Mouse (Mus musculus) forebrain, embryonic 12.5 days (tissue): ENCODE data around the gene Dedd. TPM values are rescaled to one million over a fixed set of nuclear protein-coding genes. Genes with fewer than 3 reads are reported as not detected.
"Not testable (repeated sequence)": the region's sequence is repeated elsewhere in the genome, so short reads cannot be mapped to it uniquely, and the experiment has no call there.

Experiments
- ATAC-seq: fragments of 200-750 bp; cut with Nextera tagmentation; 2 replicates; pipeline ENCODE4 v1.8.0; 2017; ENCODE audit warnings: moderate TSS enrichment; ENCODE audit not compliant: low FRiP score
- H3K27ac ChIP-seq: fragments of 300-500 bp; sonication (generic); 2 replicates; pipeline ENCODE4 v1.5.1; 2016; ENCODE audit warnings: mild to moderate bottlenecking
- H3K27me3 ChIP-seq: fragments of 300-500 bp; sonication (generic); 2 replicates; pipeline ENCODE4 v1.6.1; 2016; ENCODE audit warnings: mild to moderate bottlenecking
- H3K36me3 ChIP-seq: fragments of 300-500 bp; sonication (generic); replicated peaks from 2 replicates; pipeline ENCODE4 v1.6.1; 2016; ENCODE audit warnings: mild to moderate bottlenecking
- H3K4me1 ChIP-seq: fragments of 300-500 bp; sonication (generic); 2 replicates; pipeline ENCODE4 v1.6.1; 2016
- H3K4me2 ChIP-seq: fragments of 300-500 bp; sonication (generic); 2 replicates; pipeline ENCODE4 v1.6.1; 2016; ENCODE audit warnings: mild to moderate bottlenecking, moderate library complexity
- H3K4me3 ChIP-seq: fragments of 300-500 bp; sonication (generic); replicated peaks from 2 replicates; pipeline ENCODE4 v1.5.1; 2016; ENCODE audit warnings: mild to moderate bottlenecking
- H3K9ac ChIP-seq: fragments of 300-500 bp; sonication (generic); 2 replicates; pipeline ENCODE4 v1.6.1; 2016; ENCODE audit warnings: mild to moderate bottlenecking
- H3K9me3 ChIP-seq: fragments of 300-500 bp; sonication (generic); 2 replicates; pipeline ENCODE4 v1.6.1; 2016
- WGBS: fragments of 180-500 bp; shearing (Covaris S2); methylation state at CpG from one replicate; pipeline ENCODE4 v1.1.7; 2016; 5-methylcytosine and 5-hydroxymethylcytosine counted together
- polyA plus RNA-seq: library from polyadenylated mRNA; unstranded; fragments of >200 nt; fragmentation: Nextera tagmentation; extraction: Ambion mirVana; gene quantifications from 2 replicates; pipeline ENCODE4 v1.2.1, GENCODE M21; 2016

The Dedd gene
- polyA plus RNA-seq, 1 experiment from 2014 or later: 51.0 TPM

GRCm38 (mm10) chr1:171322012-171322411 is 6.9 kb upstream of the Dedd start:
- Histone ChIP-seq H3K4me1 (0 out of 2 replicates have a peak, but pooled peaks cover 6% of the 10 kb centered on the region), H3K9ac (no peak overlapping the region), H3K36me3 (0 out of 2 replicates have a peak, but pooled peaks cover 6% of the 10 kb centered on the region), H3K4me2 (no peak overlapping the region), H3K27ac (no peak overlapping the region), H3K27me3 (no peaks in the 10 kb centered on the region), H3K9me3 (no peaks in the 10 kb centered on the region), H3K4me3 (no peak overlapping the region)
- WGBS: 84% methylated on average over 1 of the region's 1 CpGs
- ATAC-seq: 0 out of 2 replicates have a peak, but pooled peaks have one; percentile 39

DNA sequence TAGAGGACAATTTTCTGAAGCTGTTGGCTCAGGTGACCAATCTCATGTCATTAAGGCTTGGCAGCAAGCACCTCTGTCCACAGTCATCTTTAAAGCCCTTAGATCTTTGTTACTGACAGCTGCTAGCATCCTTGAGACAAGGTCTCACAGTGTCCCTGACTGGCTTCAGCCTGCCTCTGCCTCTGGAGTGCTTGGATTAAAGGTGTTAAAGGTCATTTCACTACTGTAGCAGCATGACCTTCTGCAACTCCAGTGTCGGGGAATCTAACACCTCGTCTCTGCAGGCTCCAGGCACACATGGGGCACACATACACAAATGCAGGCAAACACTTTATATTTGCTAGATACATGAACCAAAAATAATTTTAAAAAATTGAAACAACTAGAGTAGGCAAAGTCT is 3.4 kb upstream of the Dedd start:
- Histone ChIP-seq H3K4me1 (peaks cover 26% of the 10 kb centered on the region), H3K27ac (no peak overlapping the region), H3K9ac (no peak overlapping the region), H3K9me3 (no peaks in the 10 kb centered on the region), H3K4me2 (no peak overlapping the region), H3K4me3 (no peak overlapping the region), H3K36me3 (0 out of 2 replicates have a peak, but pooled peaks cover 6% of the 10 kb centered on the region), H3K27me3 (no peaks in the 10 kb centered on the region)
- 85% methylated on average over 2 of the region's 2 CpGs for WGBS
- no peak for ATAC-seq

DNA sequence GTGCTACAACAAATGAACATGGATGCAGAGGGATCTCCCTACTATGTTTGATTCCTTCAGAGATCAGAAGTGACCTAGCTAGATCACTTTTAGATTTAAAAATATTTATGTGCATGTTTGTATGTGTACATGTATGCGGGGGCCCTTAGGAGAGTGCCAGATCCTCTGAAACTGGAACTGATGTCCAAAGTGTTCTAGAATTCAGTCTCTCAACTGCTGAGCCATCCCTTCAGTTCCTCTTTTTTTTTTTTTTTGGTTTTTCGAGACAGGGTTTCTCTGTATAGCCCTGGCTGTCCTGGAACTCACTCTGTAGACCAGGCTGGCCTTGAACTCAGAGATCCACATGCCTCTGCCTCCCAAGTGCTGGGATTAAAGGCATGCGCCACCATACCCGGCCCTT is 2.4 kb upstream of the Dedd start:
- not testable (repeated sequence) for H3K9ac ChIP-seq, H3K36me3 ChIP-seq, H3K27me3 ChIP-seq, ATAC-seq, H3K4me2 ChIP-seq, H3K27ac ChIP-seq, H3K4me3 ChIP-seq, H3K9me3 ChIP-seq
- peaks cover 35% of the 10 kb centered on the region for H3K4me1 ChIP-seq
- 92% methylated on average over 4 of the region's 4 CpGs for WGBS

GRCm38 (mm10) chr1:171328244-171328643 is 701 bp upstream of the Dedd start:
- H3K9me3 ChIP-seq: no peaks in the 10 kb centered on the region
- WGBS: 40% methylated on average over 9 of the region's 9 CpGs
- H3K27me3 ChIP-seq: no peaks in the 10 kb centered on the region
- peaks cover 9% of the 10 kb centered on the region; the same call in 1 of the 2 replicates for H3K36me3 ChIP-seq
- H3K4me3 ChIP-seq: peak overlapping the region; percentile 76
- ATAC-seq: no peak
- peak overlapping the region; percentile 85 for H3K4me2 ChIP-seq
- H3K9ac ChIP-seq: peak overlapping the region; percentile 92
- H3K27ac ChIP-seq: peak overlapping the region; percentile 99
- H3K4me1 ChIP-seq: peaks cover 43% of the 10 kb centered on the region

GRCm38 (mm10) chr1:171329433-171330215 is 679 bp downstream of the Dedd start:
- no peaks in the 10 kb centered on the region for H3K9me3 ChIP-seq

GRCm38 (mm10) chr1:171330216-171330560 is 1.2 kb downstream of the Dedd start:
- Histone ChIP-seq H3K36me3 (peaks cover 6% of the 10 kb centered on the region; the same call in 1 of the 2 replicates), H3K27me3 (no peaks in the 10 kb centered on the region), H3K9me3 (no peaks in the 10 kb centered on the region), H3K9ac (peak overlapping the region; percentile 92), H3K4me2 (peak overlapping the region; percentile 85), H3K4me1 (peaks cover 45% of the 10 kb centered on the region), H3K27ac (peak overlapping the region; percentile 99), H3K4me3 (peak overlapping the region; percentile 76)
- ATAC-seq: peak; percentile 7; the same call in 1 of the 2 replicates
- 0% methylated on average over 4 of the region's 4 CpGs for WGBS

More at GRCm38 (mm10) chr1:171329433-171330215, 679 bp downstream of the Dedd start:
- ATAC-seq: peak; percentile 89
- H3K4me2 ChIP-seq: peak overlapping the region; percentile 85
- peak overlapping the region; percentile 92 for H3K9ac ChIP-seq
- WGBS: under 1% methylated on average over 49 of the region's 61 CpGs
- H3K4me1 ChIP-seq: peaks cover 45% of the 10 kb centered on the region
- H3K27ac ChIP-seq: peak overlapping the region; percentile 99
- H3K36me3 ChIP-seq: peaks cover 9% of the 10 kb centered on the region; the same call in 1 of the 2 replicates
- H3K27me3 ChIP-seq: no peaks in the 10 kb centered on the region
- H3K4me3 ChIP-seq: peak overlapping the region; percentile 76

GRCm38 (mm10) chr1:171342262-171343207 is 13.6 kb downstream of the Dedd start:
- Histone ChIP-seq H3K36me3 (peaks cover 62% of the 10 kb centered on the region), H3K4me3 (no peak overlapping the region), H3K9me3 (no peaks in the 10 kb centered on the region), H3K27ac (no peak overlapping the region), H3K4me1 (peaks cover 29% of the 10 kb centered on the region), H3K27me3 (no peaks in the 10 kb centered on the region), H3K9ac (no peak overlapping the region), H3K4me2 (no peak overlapping the region)
- WGBS: 93% methylated on average over 16 of the region's 16 CpGs
- ATAC-seq: no peak

DNA sequence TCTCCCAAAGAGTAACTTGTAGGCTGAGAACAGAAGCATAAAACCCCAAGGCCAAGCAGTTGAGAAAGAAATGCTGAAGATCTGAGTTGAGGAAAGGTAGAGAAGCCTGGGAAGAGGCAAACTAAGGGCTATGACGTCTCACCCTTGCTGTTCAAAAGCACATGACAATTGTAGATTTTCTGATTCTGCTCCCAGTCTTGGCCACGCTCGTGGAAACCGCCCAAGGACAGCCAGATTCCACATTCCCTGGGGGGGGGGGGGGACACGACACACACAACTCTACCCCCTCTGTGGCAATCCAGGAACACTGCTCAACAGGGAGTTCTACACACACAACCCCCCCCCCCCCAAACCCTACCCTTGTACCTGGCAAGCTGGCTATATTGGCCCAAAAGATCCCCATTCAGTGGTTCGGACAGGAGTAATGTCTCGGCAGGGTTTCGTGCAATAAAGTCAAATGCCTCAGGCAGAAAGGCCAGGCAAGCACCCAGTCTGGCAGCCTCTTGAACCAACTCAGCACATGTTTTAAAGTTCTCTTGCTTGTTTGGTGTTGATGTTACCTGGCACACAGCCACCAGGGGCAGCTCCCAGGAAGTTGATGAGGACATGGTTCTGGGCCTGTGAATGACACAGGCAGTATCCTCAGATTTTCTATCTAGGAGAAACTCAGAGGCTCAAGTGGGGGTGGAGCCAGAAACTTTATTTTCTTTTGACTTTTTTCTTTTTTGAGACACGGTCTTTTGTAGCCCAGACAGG is 15.2 kb downstream of the Dedd start:
- H3K36me3 ChIP-seq: peaks cover 47% of the 10 kb centered on the region
- H3K4me2 ChIP-seq: no peak overlapping the region; the same call in 1 of the 2 replicates
- peaks cover 29% of the 10 kb centered on the region for H3K4me1 ChIP-seq
- 82% methylated on average over 9 of the region's 9 CpGs for WGBS
- H3K27me3 ChIP-seq: no peaks in the 10 kb centered on the region
- no peak overlapping the region for H3K27ac ChIP-seq
- no peaks in the 10 kb centered on the region for H3K9me3 ChIP-seq
- no peak overlapping the region for H3K4me3 ChIP-seq
- H3K9ac ChIP-seq: no peak overlapping the region
- ATAC-seq: no peak

- no peaks in the 10 kb centered on the region for H3K9me3 ChIP-seq
- H3K4me2 ChIP-seq: peak overlapping the region; percentile 79
- H3K4me3 ChIP-seq: peak overlapping the region; percentile 91
- 0 out of 2 replicates have a peak, but pooled peaks have one; percentile 15 for ATAC-seq
- H3K9ac ChIP-seq: peak overlapping the region; percentile 82
- H3K27ac ChIP-seq: no peak overlapping the region
- WGBS: 79% methylated on average over 9 of the region's 9 CpGs
- no peaks in the 10 kb centered on the region for H3K27me3 ChIP-seq
- H3K36me3 ChIP-seq: peaks cover 40% of the 10 kb centered on the region
- H3K4me1 ChIP-seq: peaks cover 29% of the 10 kb centered on the region
These were observed 15.8 kb downstream of the Dedd start for GRCm38 (mm10) chr1:171344715-171345114.

GRCm38 (mm10) chr1:171345225-171346094 is 16.5 kb downstream of the Dedd start, which contains the start of the genes Nit1 and Pfdn2:
TSS of gene Nit1 (minus strand) at chr1:171345646.
TSS of gene Pfdn2 (plus strand) at chr1:171345670.
- WGBS: 2% methylated on average over 53 of the region's 53 CpGs
- H3K27ac ChIP-seq: peak within 1 kb of the TSS; percentile 73

DNA sequence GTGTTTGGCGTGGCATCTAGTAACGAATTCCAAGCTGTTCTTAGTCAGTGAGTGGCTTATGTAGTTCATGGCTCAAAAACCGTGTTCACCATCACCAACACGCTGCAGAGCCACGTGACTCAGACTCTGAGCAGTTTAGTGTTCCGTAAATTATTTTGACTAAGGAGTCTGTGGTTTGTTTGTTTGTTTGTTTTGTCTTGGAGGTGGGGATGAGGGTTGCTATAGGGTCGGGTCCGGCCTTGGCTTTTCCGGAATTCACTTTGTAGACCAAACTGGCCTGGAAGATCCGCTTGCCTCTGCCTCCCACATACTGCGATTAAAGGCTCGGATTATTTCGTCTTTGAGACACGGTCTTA is 17.1 kb downstream of the Dedd start:
- Histone ChIP-seq H3K4me2 (peak overlapping the region; percentile 79), H3K27ac (0 out of 2 replicates have a peak overlapping the region, but pooled peaks have one; percentile 31), H3K36me3 (peaks cover 27% of the 10 kb centered on the region), H3K4me3 (peak overlapping the region; percentile 91), H3K27me3 (no peaks in the 10 kb centered on the region), H3K4me1 (peaks cover 29% of the 10 kb centered on the region), H3K9me3 (no peaks in the 10 kb centered on the region), H3K9ac (peak overlapping the region; percentile 82)
- ATAC-seq: 0 out of 2 replicates have a peak, but pooled peaks have one; percentile 7
- under 1% methylated on average over 14 of the region's 14 CpGs for WGBS

More at GRCm38 (mm10) chr1:171345225-171346094, 16.5 kb downstream of the Dedd start, which contains the start of the genes Nit1 and Pfdn2:
- H3K36me3 ChIP-seq: peaks cover 33% of the 10 kb centered on the region
- peak within 1 kb of the TSS; percentile 79 for H3K4me2 ChIP-seq
- peaks cover 29% of the 10 kb centered on the region for H3K4me1 ChIP-seq
- peak within 1 kb of the TSS; percentile 91 for H3K4me3 ChIP-seq
- H3K9ac ChIP-seq: peak within 1 kb of the TSS; percentile 82
- no peaks in the 10 kb centered on the region for H3K27me3 ChIP-seq
- no peaks in the 10 kb centered on the region for H3K9me3 ChIP-seq
- peak; percentile 94 for ATAC-seq
